ENCODE assay signal across 23 mouse cellular contexts in genomic region chr5:130584042-130584441, GRCm38 (mm10).
A peak's percentile ranks its signal among the peaks of the same experiment; 100 is the strongest.
DNase-seq lines count a peak whose midpoint lies in the region; ATAC-seq and TF ChIP-seq lines count a peak whose summit lies in the region.
"Had no signal": no experiment of that assay in that cellular context is flagged by ENCODE, and none has a peak within 500 bp of the region (broad histone marks: within the 10 kb centered on the region; RNA-seq: fewer than 3 reads in every experiment).

No protein-coding gene starts in this region.

- DNase-seq in frontal cortex, postnatal 25 days (ENCODE audit: low spot score in 2 of 2) = no peak
- peak; percentile 21 for DNase-seq in heart, adult 11 months
- DNase-seq in heart, adult 2 months = no peak
- peak; percentile 23 for DNase-seq in right cerebral cortex, adult 18-20 months
- DNase-seq in right cerebral cortex, postnatal 4 days = no peak
- peak; percentile 48 for DNase-seq in brain, adult 2 months (ENCODE audit: low read depth, low spot score)
- no peak for DNase-seq in cerebellum, postnatal 4 days (ENCODE audit: low spot score in 2 of 2)
- DNase-seq: adrenal gland, adult 2 months; adrenal gland, adult 8-10 months; adrenal gland, postnatal 10 days; adrenal gland, postnatal 14 days; adrenal gland, postnatal 25 days; adrenal gland, postnatal 36 days; B cell, adult 2 months; cerebellum, adult 11 months; cerebellum, adult 11-12 months; cerebellum, adult 18-20 months had no signal

- H3K36me3 ChIP-seq in heart, adult 2 months (ENCODE audit: control insufficient read depth, insufficient read depth, low read length) = no peaks in the 10 kb centered on the region
- H3K36me3 ChIP-seq: G1E had no signal

- H3K27ac ChIP-seq in heart, adult 2 months = no peak overlapping the region

- peak; percentile 55; the same call in 1 of the 2 replicates for ATAC-seq in frontal cortex, adult (ENCODE audit: low TSS enrichment)
- ATAC-seq: activated CD4-positive, CD25-positive, alpha-beta regulatory T cell, adult 4 months; CD4-positive, CD25-positive, alpha-beta regulatory T cell, adult 4 months; Patski had no signal

- no peaks in the 10 kb centered on the region for H3K79me2 ChIP-seq in heart, adult 2 months (replicated peaks; ENCODE audit: control insufficient read depth, insufficient read depth, low read length)

- H3K27me3 ChIP-seq in heart, adult 2 months (ENCODE audit: control insufficient read depth, insufficient read depth, low read length) = no peaks in the 10 kb centered on the region
- H3K27me3 ChIP-seq: CH12.LX, Patski had no signal

- WGBS in heart, adult 2 months = 71% methylated on average over 3 of the region's 3 CpGs

- no peak overlapping the region for H3K9ac ChIP-seq in heart, adult 2 months (ENCODE audit: low read depth, low read length)

- H3K4me3 ChIP-seq in heart, adult 2 months = no peak overlapping the region

- intact Hi-C loops in heart, adult 2 months (cut with DNase I) = no loop called here

- TF ChIP-seq CTCF in heart, adult 2 months (IDR thresholded peaks at IDR 0.05) = no peak

- no peak for TF ChIP-seq POLR2A in heart, adult 2 months (IDR thresholded peaks at IDR 0.05; ENCODE audit: insufficient read depth, low read depth, low read length)

- no peak for TF ChIP-seq EP300 in heart, adult 2 months (IDR thresholded peaks at IDR 0.05; ENCODE audit: insufficient read depth, low read depth, low read length)

- no peaks in the 10 kb centered on the region for H3K4me1 ChIP-seq in heart, adult 2 months (ENCODE audit: control insufficient read depth, insufficient read depth, low read length)

Comparison
In these comparisons a context has a peak if more than half of its experiments do, and no peak if none do; other contexts are left out.
1. DNase-seq: peak in heart, adult 11 months (single experiment), right cerebral cortex, adult 18-20 months (single experiment) and brain, adult 2 months (single experiment); none in frontal cortex, postnatal 25 days (0 of 2), heart, adult 2 months (0 of 2), right cerebral cortex, postnatal 4 days (single experiment) and cerebellum, postnatal 4 days (0 of 2).